ENCODE assay signal across 22 mouse cellular contexts in the genomic region with DNA sequence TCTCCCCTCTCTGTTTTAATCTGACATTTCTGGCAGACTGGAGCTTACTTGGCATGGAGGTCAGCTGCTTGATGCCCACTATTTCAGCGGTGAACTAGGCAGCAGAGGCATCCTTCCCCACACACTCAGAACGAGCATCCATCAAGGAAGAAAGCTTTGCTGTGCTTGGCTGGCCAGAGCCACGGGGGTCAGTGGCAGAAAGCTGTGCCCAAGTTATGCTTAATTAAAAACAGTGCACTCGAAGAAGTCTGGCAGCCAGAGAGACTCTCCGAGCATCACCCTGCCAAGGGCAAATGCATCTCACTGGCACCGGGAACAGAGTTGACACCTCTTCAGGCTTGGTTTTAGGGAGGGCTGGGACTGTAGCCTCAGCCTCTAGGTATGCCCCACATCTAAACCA.
A peak's percentile ranks its signal among the peaks of the same experiment; 100 is the strongest.
DNase-seq lines count a peak whose midpoint lies in the region; ATAC-seq lines count a peak whose summit lies in the region.
"Had no signal": no experiment of that assay in that cellular context is flagged by ENCODE, and none has a peak within 500 bp of the region (broad histone marks: within the 10 kb centered on the region; RNA-seq: fewer than 3 reads in every experiment).

No protein-coding gene starts in this region.

- no peaks in the 10 kb centered on the region for H3K9me3 ChIP-seq in limb, embryonic 10.5 days (replicated peaks)
- no peaks in the 10 kb centered on the region for H3K9me3 ChIP-seq in liver, embryonic 11.5 days (ENCODE audit: control insufficient read depth, low read length)
- H3K9me3 ChIP-seq: forebrain, embryonic 15.5 days; heart, embryonic 10.5 days; hindbrain, embryonic 12.5 days had no signal

- DNase-seq in heart, adult 11 months, result peak; percentile 78
- no peak for DNase-seq in heart, postnatal 25 days (ENCODE audit: low spot score)
- DNase-seq in left cerebral cortex, postnatal 4 days, result peak; percentile 82
- DNase-seq in left cerebral cortex, postnatal 36 days (ENCODE audit: low spot score in 2 of 2), result no peak
- DNase-seq in cerebellum, postnatal 36 days, result peak; percentile 6 to 22
- DNase-seq in limb, embryonic 10.5 days (ENCODE audit: low spot score), result no peak
- no peak for DNase-seq in liver, embryonic 11.5 days (ENCODE audit: low spot score)
- DNase-seq in spleen, postnatal 4 days (ENCODE audit: low spot score in 2 of 2), result no peak
- DNase-seq: adrenal gland, postnatal 14 days; gastrocnemius, postnatal 25 days; kidney, adult 18-20 months; kidney, postnatal 36 days; midbrain, embryonic 14.5 days; right cerebral cortex, postnatal 25 days; thymus, adult 2 months had no signal

- 0 out of 2 replicates have a peak, but pooled peaks cover 4% of the 10 kb centered on the region for H3K36me3 ChIP-seq in limb, embryonic 10.5 days
- no peaks in the 10 kb centered on the region for H3K36me3 ChIP-seq in liver, embryonic 11.5 days (ENCODE audit: control insufficient read depth, insufficient read depth, low read length)
- H3K36me3 ChIP-seq: embryonic facial prominence, embryonic 12.5 days; forebrain, embryonic 15.5 days; heart, embryonic 10.5 days; hindbrain, embryonic 12.5 days had no signal

- H3K4me1 ChIP-seq in limb, embryonic 10.5 days, result peaks cover 30% of the 10 kb centered on the region
- no peaks in the 10 kb centered on the region for H3K4me1 ChIP-seq in liver, embryonic 11.5 days (replicated peaks; ENCODE audit: control insufficient read depth, insufficient read depth, low read length)
- H3K4me1 ChIP-seq: heart, embryonic 10.5 days had no signal

- no peak overlapping the region for H3K9ac ChIP-seq in liver, embryonic 11.5 days (ENCODE audit: low read depth, low read length)
- H3K9ac ChIP-seq: embryonic facial prominence, embryonic 12.5 days; forebrain, embryonic 15.5 days; hindbrain, embryonic 12.5 days had no signal

- WGBS in limb, embryonic 10.5 days, result 28% methylated on average over 6 of the region's 6 CpGs
- WGBS in liver, embryonic 11.5 days, result 60% methylated on average over 6 of the region's 6 CpGs

- intact Hi-C loops in heart, postnatal 25 days (cut with DNase I), result no loop called here
- intact Hi-C loops in left cerebral cortex, postnatal 4 days (cut with DNase I), result no loop called here
- intact Hi-C loops in left cerebral cortex, postnatal 36 days (cut with DNase I), result no loop called here

- peak overlapping the region; percentile 53; the same call in 1 of the 2 replicates for H3K27ac ChIP-seq in limb, embryonic 10.5 days
- no peak overlapping the region for H3K27ac ChIP-seq in liver, embryonic 11.5 days (ENCODE audit: low read depth, low read length)
- H3K27ac ChIP-seq: embryonic facial prominence, embryonic 12.5 days; forebrain, embryonic 15.5 days; heart, embryonic 10.5 days; hindbrain, embryonic 12.5 days had no signal

- no peak overlapping the region for H3K4me3 ChIP-seq in limb, embryonic 10.5 days
- H3K4me3 ChIP-seq in liver, embryonic 11.5 days (ENCODE audit: low read depth, low read length), result no peak overlapping the region
- H3K4me3 ChIP-seq: embryonic facial prominence, embryonic 12.5 days; erythroblast, embryonic 14.5 days; forebrain, embryonic 15.5 days; heart, embryonic 10.5 days; hindbrain, embryonic 12.5 days; myocyte had no signal

- H3K4me2 ChIP-seq in liver, embryonic 11.5 days, result no peak overlapping the region
- H3K4me2 ChIP-seq: embryonic facial prominence, embryonic 12.5 days; forebrain, embryonic 15.5 days; hindbrain, embryonic 12.5 days had no signal

- ATAC-seq in liver, embryonic 11.5 days (replicated peaks; ENCODE audit: low FRiP score), result no peak
- ATAC-seq: forebrain, embryonic 15.5 days; lung, postnatal 0 days had no signal

- H3K27me3 ChIP-seq in limb, embryonic 10.5 days (ENCODE audit: low read depth, poor library complexity, severe bottlenecking), result no peaks in the 10 kb centered on the region
- no peaks in the 10 kb centered on the region for H3K27me3 ChIP-seq in liver, embryonic 11.5 days (replicated peaks; ENCODE audit: control insufficient read depth, insufficient read depth, low read length)
- H3K27me3 ChIP-seq: embryonic facial prominence, embryonic 12.5 days; forebrain, embryonic 15.5 days; hindbrain, embryonic 12.5 days had no signal

Comparison
In these comparisons a context has a peak if more than half of its experiments do, and no peak if none do; other contexts are left out.
1. DNase-seq: peak in heart, adult 11 months (single experiment), left cerebral cortex, postnatal 4 days (single experiment) and cerebellum, postnatal 36 days (2 of 2); none in heart, postnatal 25 days (single experiment), left cerebral cortex, postnatal 36 days (0 of 2), limb, embryonic 10.5 days (single experiment), liver, embryonic 11.5 days (single experiment) and spleen, postnatal 4 days (0 of 2).